Mouse (Mus musculus) erythroblast, embryonic 14.5 days (primary cell): Measurements from ENCODE around the gene Canx.

ENCODE experiments used
- GATA1 ChIP-seq: IDR thresholded peaks from 2 replicates; pipeline ENCODE4 v1.6.1; 2012; ENCODE audit warnings: low read length, inconsistent platforms, mixed read lengths
- TAL1 ChIP-seq: IDR thresholded peaks from 3 replicates; pipeline ENCODE4 v1.6.1; 2012; ENCODE audit warnings: low read length, inconsistent platforms, mixed read lengths

DNA sequence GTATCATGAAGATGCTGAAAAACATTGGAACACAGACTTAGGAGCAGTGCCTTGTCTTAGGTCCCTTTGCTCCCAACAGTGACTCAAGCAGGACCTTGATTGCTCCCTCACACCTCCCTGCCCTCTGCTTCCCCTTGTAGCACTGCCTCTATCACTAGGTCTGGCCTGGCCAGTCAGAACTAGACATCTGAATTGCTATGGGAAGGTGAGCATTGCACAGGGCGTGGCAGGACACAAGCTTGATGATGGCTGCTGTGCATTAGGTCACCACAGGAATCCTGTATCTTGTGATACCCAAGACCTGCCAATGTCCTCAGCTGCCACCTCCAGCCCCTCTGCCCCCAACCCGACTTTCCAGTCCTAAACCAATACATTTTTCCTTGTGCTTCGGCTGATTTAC is 58.5 kb downstream of the Canx start:
- no peak for TF ChIP-seq GATA1
- TF ChIP-seq TAL1, result no peak
